Mouse (Mus musculus) frontal cortex, adult (tissue): ENCODE results near the gene Fzd5.
A peak's percentile ranks its signal among the peaks of the same experiment; 100 is the strongest.

ENCODE experiments used
- ATAC-seq: cut with Nextera tagmentation; 2 replicates; pipeline ENCODE4 v1.9.2; 2017; ENCODE audit warnings: mild to moderate bottlenecking, moderate library complexity, mixed read lengths; ENCODE audit not compliant: low TSS enrichment

The Fzd5 gene

DNA sequence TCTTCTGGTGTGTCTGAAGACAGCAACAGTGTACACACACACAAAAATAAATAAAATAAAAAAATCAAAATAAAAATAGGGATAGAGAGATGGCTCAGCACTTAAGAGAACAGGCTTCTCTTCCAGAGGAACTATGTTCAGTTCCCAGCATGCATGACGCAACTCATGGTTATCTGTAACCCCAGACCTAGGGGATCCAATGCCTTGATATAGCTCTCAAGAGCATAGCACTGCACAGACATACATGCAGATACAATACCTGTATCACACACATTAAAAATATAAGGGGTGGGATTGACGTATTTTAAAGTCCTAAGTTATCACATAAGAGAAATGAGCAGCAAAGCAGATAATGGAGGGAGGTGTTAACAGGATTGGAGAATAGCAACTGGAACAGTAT is 53.1 kb downstream of the Fzd5 start:
- no peak for ATAC-seq

- ATAC-seq: peak; percentile 95
Observed at GRCm38 (mm10) chr1:64683039-64683438, 54.5 kb downstream of the Fzd5 start.

GRCm38 (mm10) chr1:64681499-64681898 is 56.1 kb downstream of the Fzd5 start:
- ATAC-seq: no peak
